Mouse (Mus musculus) liver, embryonic 14.5 days (tissue): ENCODE measurements around the gene Ifna1. TPM values are rescaled to one million over a fixed set of nuclear protein-coding genes. Genes with fewer than 3 reads are reported as not detected.
A peak's percentile ranks its signal among the peaks of the same experiment; 100 is the strongest.

Experiments used
- ATAC-seq: fragments of 200-750 bp; cut with Nextera tagmentation; 2 replicates; pipeline ENCODE4 v1.8.0; 2017; ENCODE audit warnings: moderate number of reproducible peaks, mild to moderate bottlenecking, moderate library complexity; ENCODE audit not compliant: insufficient read depth
- DNase-seq, 3 experiments: peaks; one replicate each; pipeline ENCODE4 v3.0.0-alpha.2; 2012 to 2013; ENCODE audit warnings: low read depth in 3 of 3, low spot score in 3 of 3
- H3K27ac ChIP-seq: fragments of 300-500 bp; sonication (generic); 2 replicates; pipeline ENCODE4 v1.5.1; 2014; ENCODE audit warnings: moderate library complexity, mild to moderate bottlenecking, control low read depth, inconsistent platforms
- H3K27me3 ChIP-seq: fragments of 300-500 bp; sonication (generic); 2 replicates; pipeline ENCODE4 v1.6.1; 2014; ENCODE audit warnings: mild to moderate bottlenecking, low read length, moderate library complexity; ENCODE audit not compliant: control insufficient read depth, insufficient read depth
- H3K36me3 ChIP-seq: fragments of 300-500 bp; sonication (generic); replicated peaks from 2 replicates; pipeline ENCODE4 v1.6.1; 2014; ENCODE audit warnings: low read depth; ENCODE audit not compliant: control insufficient read depth, insufficient read depth
- H3K4me1 ChIP-seq, 2 experiments: fragments of 200-500 bp in 1 of 2; fragments of 300-500 bp in 1 of 2; sonication (generic) in 1 of 2; replicated peaks; 2 replicates each; pipeline ENCODE4 v1.6.1; 2012 to 2014; ENCODE audit warnings: antibody characterized with exemption in 1 of 2, inconsistent platforms in 1 of 2, low read length in 1 of 2; ENCODE audit not compliant: control insufficient read depth in 2 of 2, insufficient read depth in 2 of 2
- H3K4me2 ChIP-seq: fragments of 300-500 bp; sonication (generic); 2 replicates; pipeline ENCODE4 v1.6.1; 2014; ENCODE audit warnings: low read depth, mild to moderate bottlenecking, control low read depth, moderate library complexity
- H3K4me3 ChIP-seq, 2 experiments: fragments of 200-500 bp in 1 of 2; fragments of 300-500 bp in 1 of 2; sonication (generic) in 1 of 2; 2 replicates each; pipeline ENCODE4 v1.5.1; 2012 to 2014; ENCODE audit warnings: low read depth in 2 of 2, low read length in 2 of 2, mild to moderate bottlenecking in 2 of 2, control low read depth in 1 of 2, inconsistent platforms in 1 of 2, moderate library complexity in 1 of 2; ENCODE audit not compliant: insufficient read depth in 1 of 2
- H3K9ac ChIP-seq: fragments of 300-500 bp; sonication (generic); replicated peaks from 2 replicates; pipeline ENCODE4 v1.6.1; 2014; ENCODE audit warnings: mild to moderate bottlenecking, control low read depth, moderate library complexity
- H3K9me3 ChIP-seq: fragments of 300-500 bp; sonication (generic); 2 replicates; pipeline ENCODE4 v1.6.1; 2016; ENCODE audit warnings: low read length, mixed read lengths; ENCODE audit not compliant: control insufficient read depth
- CTCF ChIP-seq: IDR thresholded peaks from 2 replicates; pipeline ENCODE4 v1.5.1; 2016; ENCODE audit warnings: antibody characterized with exemption, low read depth, control low read depth
- EP300 ChIP-seq: IDR thresholded peaks from 2 replicates; pipeline ENCODE4 v1.6.1; 2016; ENCODE audit warnings: antibody characterized with exemption, low read depth
- WGBS: fragments of 180-500 bp; shearing (Covaris S2); extraction: QIAGEN DNeasy Blood & Tissue Kit; methylation state at CpG from one replicate; pipeline ENCODE4 v1.1.7; 2014; ENCODE audit not compliant: insufficient replicate concordance; 5-methylcytosine and 5-hydroxymethylcytosine counted together
- polyA plus RNA-seq, 2 experiments: library from polyadenylated mRNA; depleted of rRNA in 1 of 2; stranded (reverse) in 1 of 2; unstranded in 1 of 2; fragments of >200 nt; fragmentation: Nextera tagmentation in 1 of 2; extraction: Ambion mirVana in 1 of 2; gene quantifications; 2 replicates each; pipeline versions ENCODE4 v1.2.1 to v1.2.3; 2012 to 2014

Gene Ifna1
- polyA plus RNA-seq, 2 experiments, result not detected

DNA sequence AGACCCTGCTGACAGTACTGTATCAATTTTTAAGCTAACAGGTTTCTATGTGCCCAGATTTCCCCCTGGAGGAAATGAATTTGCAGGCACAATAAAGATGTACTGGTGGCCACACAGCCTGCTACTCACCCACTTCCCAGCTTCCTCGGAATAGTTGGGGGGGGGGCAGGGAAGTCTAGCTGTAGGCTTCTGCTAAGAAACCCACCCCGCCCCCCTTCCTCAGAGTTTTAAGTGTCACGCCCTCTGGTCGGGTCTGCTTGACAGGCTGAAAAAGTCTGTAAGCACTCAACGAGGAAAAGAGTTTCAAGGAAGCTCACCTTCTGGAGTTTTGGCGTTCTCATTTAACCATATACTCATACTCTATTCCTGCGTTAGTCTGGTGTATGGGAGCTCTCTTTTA, 13.4 kb downstream of the Ifna1 start:
- no peaks in the 10 kb centered on the region for H3K9me3 ChIP-seq
- DNase-seq, result no peak
- TF ChIP-seq EP300, result no peak
- no peak for TF ChIP-seq CTCF
- H3K4me1 ChIP-seq, result peaks cover 0 to 4% of the 10 kb centered on the region in 2 experiments; a peak in 2 of 4 replicates
- no peak overlapping the region for H3K4me2 ChIP-seq
- no peak overlapping the region for H3K27ac ChIP-seq
- H3K27me3 ChIP-seq, result no peaks in the 10 kb centered on the region
- H3K4me3 ChIP-seq, result no peak overlapping the region
- 10% methylated on average over 7 of the region's 7 CpGs for WGBS
- no peak overlapping the region for H3K9ac ChIP-seq
- no peaks in the 10 kb centered on the region for H3K36me3 ChIP-seq
- ATAC-seq, result no peak

DNA sequence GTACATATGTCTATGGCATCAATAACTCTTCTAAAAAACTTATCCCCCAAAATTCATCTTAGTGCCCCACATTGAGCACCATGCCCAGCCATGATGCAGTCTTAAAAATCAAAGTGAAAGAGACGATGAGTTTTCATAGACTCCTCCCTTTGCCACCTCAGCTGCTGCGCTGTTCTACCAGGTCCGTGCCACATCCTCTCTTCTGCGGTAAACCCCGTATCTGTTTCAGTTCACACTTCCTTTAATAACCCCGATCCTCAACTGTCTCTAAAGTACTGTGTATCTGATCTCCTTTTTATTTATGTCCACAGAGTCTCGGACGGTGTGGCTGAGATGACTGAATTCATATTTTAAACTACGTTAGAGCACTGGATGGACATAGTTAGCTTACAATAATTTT, 14.7 kb downstream of the Ifna1 start:
- Histone ChIP-seq H3K9me3 (no peaks in the 10 kb centered on the region), H3K27me3 (no peaks in the 10 kb centered on the region), H3K4me3 (peak overlapping the region in 1 of 2 experiments; percentile 7; a peak in 1 of 4 replicates), H3K9ac (no peak overlapping the region), H3K4me2 (peak overlapping the region; percentile 36), H3K4me1 (peaks cover 3 to 7% of the 10 kb centered on the region in 2 experiments; a peak in 2 of 4 replicates), H3K27ac (no peak overlapping the region), H3K36me3 (no peaks in the 10 kb centered on the region)
- ATAC-seq (no peak), DNase-seq (no peak)
- no peak for TF ChIP-seq CTCF
- no peak for TF ChIP-seq EP300
- WGBS, result 7% methylated on average over 9 of the region's 9 CpGs

DNA sequence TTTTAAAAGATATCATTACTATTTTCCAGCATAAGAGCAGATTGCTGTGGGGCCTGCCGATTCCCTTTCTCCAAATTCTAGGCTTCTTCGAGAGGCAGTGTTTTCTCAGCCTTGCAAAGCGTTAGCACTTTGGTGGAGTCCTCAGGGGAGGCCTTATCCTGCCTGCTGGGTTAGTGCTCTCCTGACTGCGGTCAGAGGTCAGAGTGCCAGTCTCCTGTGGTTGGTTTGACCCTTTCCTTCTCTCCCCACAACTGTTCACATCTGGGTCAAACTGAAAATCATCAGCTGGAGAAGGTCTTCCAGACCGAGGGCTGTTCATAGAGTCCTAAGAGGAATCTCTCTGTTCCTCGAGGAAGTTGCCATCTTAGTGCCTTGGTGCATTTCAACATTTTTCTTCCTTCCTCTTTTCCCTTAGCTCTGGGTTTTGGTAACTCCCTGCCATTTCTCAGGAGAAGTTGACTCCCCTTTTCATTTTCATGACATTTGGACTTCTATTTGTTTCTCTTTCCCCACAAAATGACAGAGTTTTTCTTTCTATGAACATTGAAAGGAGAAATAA, 15.2 kb downstream of the Ifna1 start:
- TF ChIP-seq EP300, result no peak
- TF ChIP-seq CTCF, result no peak
- 6% methylated on average over 6 of the region's 6 CpGs for WGBS
- ATAC-seq (no peak), DNase-seq (no peak)
- no peak overlapping the region for H3K4me3 ChIP-seq
- no peak overlapping the region for H3K27ac ChIP-seq
- H3K36me3 ChIP-seq, result no peaks in the 10 kb centered on the region
- no peak overlapping the region for H3K9ac ChIP-seq
- H3K9me3 ChIP-seq, result no peaks in the 10 kb centered on the region
- H3K4me1 ChIP-seq, result peaks cover 3 to 7% of the 10 kb centered on the region in 2 experiments; a peak in 2 of 4 replicates
- no peaks in the 10 kb centered on the region for H3K27me3 ChIP-seq
- peak overlapping the region; percentile 36 for H3K4me2 ChIP-seq

DNA sequence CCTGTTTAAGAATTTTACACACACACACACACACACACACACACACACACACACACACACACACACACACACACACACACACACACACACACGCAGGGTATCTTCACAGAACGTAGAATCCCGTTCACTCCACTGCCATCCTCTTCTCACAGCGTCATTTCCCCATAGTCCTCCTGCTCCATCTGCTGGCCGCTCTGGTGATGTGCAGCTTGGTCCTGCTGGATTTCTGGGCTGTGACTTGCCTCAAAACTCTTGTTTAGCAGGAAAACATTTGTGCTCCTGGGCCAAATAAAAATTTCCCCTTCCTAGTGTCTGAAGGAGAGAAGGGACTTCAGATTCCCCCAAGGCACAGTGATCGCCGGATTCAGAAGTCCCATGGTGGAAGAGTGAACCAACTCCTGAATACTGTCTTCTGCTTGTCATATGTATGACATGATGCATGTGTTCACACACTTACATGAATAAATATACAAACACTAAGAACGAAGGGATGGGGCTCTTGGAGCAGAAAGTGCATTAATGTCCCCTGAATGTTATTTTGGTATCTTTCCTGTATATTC, 17.6 kb downstream of the Ifna1 start:
- H3K4me3 ChIP-seq, result peak overlapping the region; percentile 70 to 87; a peak in 3 of 4 replicates
- peak; percentile 45 to 70 (median 51) for DNase-seq
- H3K9ac ChIP-seq, result peak overlapping the region; percentile 75
- peak; percentile 97 for TF ChIP-seq CTCF
- TF ChIP-seq EP300, result no peak
- H3K27ac ChIP-seq, result no peak overlapping the region
- H3K36me3 ChIP-seq, result no peaks in the 10 kb centered on the region
- no peaks in the 10 kb centered on the region for H3K9me3 ChIP-seq
- no peaks in the 10 kb centered on the region for H3K27me3 ChIP-seq
- 0% methylated on average over 8 of the region's 8 CpGs for WGBS
- ATAC-seq, result peak; percentile 61
- peaks cover 3 to 7% of the 10 kb centered on the region in 2 experiments; a peak in 2 of 4 replicates for H3K4me1 ChIP-seq
- H3K4me2 ChIP-seq, result peak overlapping the region; percentile 81

DNA sequence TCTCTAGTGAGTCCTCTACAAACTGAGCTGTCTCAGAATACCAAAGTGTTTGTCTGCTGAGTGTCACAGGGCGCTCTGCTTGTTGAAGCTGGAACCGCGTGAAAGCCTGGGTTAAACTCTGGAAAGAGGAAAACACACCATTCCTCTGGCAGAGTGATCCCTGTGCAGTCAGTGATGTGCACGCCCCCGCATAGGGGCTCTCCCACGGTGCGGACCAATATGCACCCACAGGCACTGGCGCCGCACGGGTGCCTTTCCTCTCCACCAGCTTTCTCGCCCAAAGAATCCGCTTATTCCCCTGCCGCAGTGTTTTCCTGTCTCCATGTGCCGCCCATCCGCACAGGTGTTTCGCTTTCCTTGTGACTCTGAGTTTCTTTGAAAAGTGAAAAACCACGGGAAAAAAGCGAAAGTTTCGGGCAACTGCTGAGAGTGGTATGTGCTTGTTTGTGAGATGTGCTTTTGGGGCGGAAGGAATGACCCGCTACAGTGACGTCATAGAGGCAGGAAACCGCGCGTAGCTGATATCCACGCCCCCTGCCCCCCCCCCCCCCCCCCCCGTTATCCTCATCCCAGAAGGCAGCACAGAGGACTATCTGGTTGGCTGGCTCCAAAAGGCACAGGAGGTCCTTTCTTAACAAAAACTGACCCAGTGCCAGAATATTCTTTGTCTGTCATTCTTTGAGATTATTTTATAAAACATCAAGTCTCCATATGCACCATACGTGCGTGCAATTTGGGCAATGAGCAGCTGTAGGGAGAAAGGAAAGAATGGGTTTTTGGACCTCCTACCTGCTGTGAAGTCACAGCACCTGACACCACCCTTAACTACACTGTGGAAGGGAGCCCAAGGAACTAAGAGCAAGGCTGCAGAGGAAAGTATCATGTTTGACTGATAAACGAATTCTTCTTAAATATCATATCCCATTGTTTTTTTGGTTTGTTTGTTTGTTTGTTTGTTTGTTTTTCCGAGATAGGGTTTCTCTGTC, 18.3 kb downstream of the Ifna1 start:
- peak overlapping the region; percentile 70 to 87 for H3K4me3 ChIP-seq
- H3K4me1 ChIP-seq, result peaks cover 3 to 7% of the 10 kb centered on the region in 2 experiments; a peak in 2 of 4 replicates
- peak overlapping the region; percentile 75 for H3K9ac ChIP-seq
- 7% methylated on average over 31 of the region's 31 CpGs for WGBS
- H3K27ac ChIP-seq, result 0 out of 2 replicates have a peak overlapping the region, but pooled peaks have one; percentile 10
- no peaks in the 10 kb centered on the region for H3K36me3 ChIP-seq
- DNase-seq, result peak; percentile 41 to 50 (median 49)
- no peaks in the 10 kb centered on the region for H3K9me3 ChIP-seq
- H3K27me3 ChIP-seq, result no peaks in the 10 kb centered on the region
- peak overlapping the region; percentile 81 for H3K4me2 ChIP-seq
- peak; percentile 76 for ATAC-seq
- TF ChIP-seq EP300 (no peak), CTCF (no peak)
